Mouse (Mus musculus): ENCODE data around the gene Olfr391-ps.

Gene Olfr391-ps

GRCm38 (mm10) chr11:73802952-73803351 lies at the start of gene Olfr391-ps:
Gene Olfr391-ps (minus strand): TSS chr11:73803052.
- DNase-seq (ENCODE audit: low spot score), result no peak

GRCm38 (mm10) chr11:73851354-73851753 lies 48.5 kb upstream of the Olfr391-ps start, which contains the start of gene Olfr393:
Gene Olfr393 (minus strand): TSS chr11:73851454.
- no peak for DNase-seq (ENCODE audit: low spot score)

GRCm38 (mm10) chr11:73816949-73817348 lies 14.1 kb upstream of the Olfr391-ps start, which contains the start of gene Olfr392:
Gene Olfr392 (minus strand): TSS chr11:73817049.
- no peak for DNase-seq (ENCODE audit: low spot score)

- no peak for DNase-seq (ENCODE audit: low spot score)
These were observed 20.2 kb downstream of the Olfr391-ps start, which contains the start of gene Olfr390 for GRCm38 (mm10) chr11:73782664-73783063. Gene Olfr390 (plus strand): TSS chr11:73782964.

GRCm38 (mm10) chr11:73780613-73781012 lies 22.2 kb downstream of the Olfr391-ps start, which contains the start of gene Olfr389:
Gene Olfr389 (minus strand): TSS chr11:73780713.
- DNase-seq (ENCODE audit: low spot score), result no peak

GRCm38 (mm10) chr11:73759115-73759514 lies 43.7 kb downstream of the Olfr391-ps start:
- no peak for DNase-seq (ENCODE audit: low spot score)
